Mouse (Mus musculus): Measurements from ENCODE around the gene Zfp282. TPM values are rescaled to one million over a fixed set of nuclear protein-coding genes. Genes with fewer than 3 reads are reported as not detected.

Zfp282 gene
- total and polyA plus RNA-seq, 2 experiments from 2014 or later, result 15.5 to 43.8 TPM

DNA sequence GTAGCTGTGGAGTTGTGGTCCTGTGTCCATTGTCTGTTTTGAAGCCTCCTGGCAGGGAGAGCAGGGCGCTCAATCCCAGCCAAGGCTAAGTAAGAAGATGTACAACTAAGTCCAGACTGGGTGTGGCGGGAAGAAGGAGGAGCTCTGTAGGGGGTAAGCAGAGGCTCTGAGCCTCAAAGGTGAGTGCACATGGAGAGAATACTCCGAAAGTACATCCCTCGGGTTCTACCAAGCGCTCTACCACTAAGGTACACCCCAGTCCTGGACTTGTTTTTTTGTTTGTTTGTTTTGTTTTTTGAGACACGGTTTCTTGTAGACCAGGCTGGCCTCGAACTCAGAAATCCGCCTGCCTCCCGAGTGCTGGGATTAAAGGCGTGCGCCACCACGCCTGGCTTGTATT, 65.5 kb downstream of the Zfp282 start:
- TF ChIP-seq CTCF (IDR thresholded peaks at IDR 0.05; ENCODE audit: low read depth), result no peak
- H3K4me3 ChIP-seq (ENCODE audit: low read length), result peak overlapping the region; percentile 35
- ATAC-seq, result peak; percentile 2; the same call in 1 of the 2 replicates
- peak overlapping the region; percentile 69 for H3K4me2 ChIP-seq (ENCODE audit: low read depth, low read length)
- no peaks in the 10 kb centered on the region for H3K27me3 ChIP-seq (ENCODE audit: insufficient read depth, low read length)
- no peaks in the 10 kb centered on the region for H3K9me3 ChIP-seq (ENCODE audit: low read length)
- 46% methylated on average over 12 of the region's 12 CpGs for WGBS
- H3K27ac ChIP-seq, result no peak overlapping the region
- DNase-seq (ENCODE audit: low spot score), result no peak
- H3K9ac ChIP-seq (replicated peaks; ENCODE audit: low read length), result no peak overlapping the region
- no peaks in the 10 kb centered on the region; the same call in 1 of the 2 replicates for H3K36me3 ChIP-seq (ENCODE audit: insufficient read depth, low read length)
- H3K4me1 ChIP-seq (ENCODE audit: insufficient read depth, low read length), result peaks cover 9% of the 10 kb centered on the region

GRCm38 (mm10) chr6:47943021-47943691, 66.2 kb downstream of the Zfp282 start:
- H3K4me3 ChIP-seq (ENCODE audit: low read length), result peak overlapping the region; percentile 35
- TF ChIP-seq CTCF (IDR thresholded peaks at IDR 0.05; ENCODE audit: low read depth), result peak; percentile 24
- H3K4me2 ChIP-seq (ENCODE audit: low read depth, low read length), result peak overlapping the region; percentile 69
- peak; percentile 61 for DNase-seq (ENCODE audit: low spot score)
- H3K27me3 ChIP-seq (ENCODE audit: insufficient read depth, low read length), result no peaks in the 10 kb centered on the region
- H3K27ac ChIP-seq, result peak overlapping the region; percentile 60
- WGBS, result 7% methylated on average over 64 of the region's 64 CpGs
- peak; percentile 91 for ATAC-seq
- no peaks in the 10 kb centered on the region for H3K9me3 ChIP-seq (ENCODE audit: low read length)
- H3K36me3 ChIP-seq (ENCODE audit: insufficient read depth, low read length), result no peaks in the 10 kb centered on the region; the same call in 1 of the 2 replicates
- H3K4me1 ChIP-seq (ENCODE audit: insufficient read depth, low read length), result peaks cover 9% of the 10 kb centered on the region
- peak overlapping the region; percentile 63 for H3K9ac ChIP-seq (replicated peaks; ENCODE audit: low read length)

DNA sequence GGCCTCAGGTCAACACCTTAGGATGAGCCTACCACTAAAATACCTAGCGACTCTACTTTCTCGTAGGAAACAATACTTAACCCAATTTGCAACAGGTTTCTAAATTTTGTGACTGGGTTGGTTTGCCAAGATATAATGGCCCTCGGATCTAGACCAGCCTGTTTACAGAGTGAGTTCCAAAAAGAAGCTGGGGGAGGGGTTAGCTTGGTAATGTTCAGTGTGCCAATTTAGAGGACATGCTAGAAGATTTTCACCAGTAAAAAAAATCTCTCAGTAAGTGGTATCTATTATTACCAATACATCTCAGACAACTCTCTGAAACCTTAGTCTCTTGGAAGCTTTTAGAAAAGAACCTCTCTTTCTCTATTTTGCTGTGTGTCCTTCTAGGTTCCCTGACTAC, 66.7 kb downstream of the Zfp282 start:
- H3K4me3 ChIP-seq (ENCODE audit: low read length), result peak overlapping the region; percentile 35
- H3K27ac ChIP-seq, result no peak overlapping the region
- WGBS, result 83% methylated on average over 3 of the region's 3 CpGs
- H3K9me3 ChIP-seq (ENCODE audit: low read length), result no peaks in the 10 kb centered on the region
- H3K4me1 ChIP-seq (ENCODE audit: insufficient read depth, low read length), result peaks cover 9% of the 10 kb centered on the region
- DNase-seq (ENCODE audit: low spot score) (no peak), ATAC-seq (peak; percentile 12; the same call in 1 of the 2 replicates)
- no peaks in the 10 kb centered on the region for H3K27me3 ChIP-seq (ENCODE audit: insufficient read depth, low read length)
- peak overlapping the region; percentile 69 for H3K4me2 ChIP-seq (ENCODE audit: low read depth, low read length)
- no peak for TF ChIP-seq CTCF (IDR thresholded peaks at IDR 0.05; ENCODE audit: low read depth)
- no peaks in the 10 kb centered on the region; the same call in 1 of the 2 replicates for H3K36me3 ChIP-seq (ENCODE audit: insufficient read depth, low read length)
- peak overlapping the region; percentile 63 for H3K9ac ChIP-seq (replicated peaks; ENCODE audit: low read length)

DNA sequence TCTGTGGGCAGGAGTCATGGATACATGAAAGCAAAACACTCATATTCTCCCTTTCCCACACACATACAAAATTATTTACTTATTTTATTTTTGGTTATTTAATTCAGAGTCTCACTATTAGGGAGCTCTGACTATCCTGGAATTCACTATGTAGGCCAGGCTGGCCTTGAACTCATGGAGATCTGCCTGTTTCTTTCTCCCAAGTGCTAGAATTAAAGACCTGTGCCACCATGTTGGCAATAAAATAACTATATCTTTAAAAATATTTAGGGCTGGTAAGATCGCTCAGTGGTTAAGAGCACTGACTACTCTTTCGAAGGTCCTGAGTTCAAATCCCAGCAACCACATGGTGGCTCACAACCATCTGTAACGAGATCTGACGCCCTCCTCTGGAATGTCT, 70.4 kb downstream of the Zfp282 start:
- Histone ChIP-seq H3K4me2 (ENCODE audit: low read depth, low read length) (no peak overlapping the region), H3K4me1 (ENCODE audit: insufficient read depth, low read length) (peaks cover 9% of the 10 kb centered on the region), H3K9ac (replicated peaks; ENCODE audit: low read length) (no peak overlapping the region), H3K27me3 (ENCODE audit: insufficient read depth, low read length) (no peaks in the 10 kb centered on the region), H3K36me3 (ENCODE audit: insufficient read depth, low read length) (no peaks in the 10 kb centered on the region; the same call in 1 of the 2 replicates), H3K27ac (no peak overlapping the region), H3K9me3 (ENCODE audit: low read length) (no peaks in the 10 kb centered on the region), H3K4me3 (ENCODE audit: low read length) (no peak overlapping the region)
- WGBS, result 96% methylated on average over 4 of the region's 4 CpGs
- DNase-seq (ENCODE audit: low spot score) (no peak), ATAC-seq (no peak)
- TF ChIP-seq CTCF (IDR thresholded peaks at IDR 0.05; ENCODE audit: low read depth), result no peak

GRCm38 (mm10) chr6:47953191-47953726, 76.3 kb downstream of the Zfp282 start, which contains the start of gene Zfp956:
Gene Zfp956 (plus strand): TSS chr6:47953390.
- Histone ChIP-seq H3K9ac (replicated peaks; ENCODE audit: low read length) (peak within 1 kb of the TSS; percentile 73), H3K4me1 (ENCODE audit: insufficient read depth, low read length) (peaks cover 20% of the 10 kb centered on the region), H3K4me2 (ENCODE audit: low read depth, low read length) (peak within 1 kb of the TSS; percentile 94), H3K4me3 (ENCODE audit: low read length) (peak within 1 kb of the TSS; percentile 68), H3K27ac (peak within 1 kb of the TSS; percentile 91), H3K9me3 (ENCODE audit: low read length) (no peaks in the 10 kb centered on the region), H3K36me3 (ENCODE audit: insufficient read depth, low read length) (peaks cover 16% of the 10 kb centered on the region), H3K27me3 (ENCODE audit: insufficient read depth, low read length) (no peaks in the 10 kb centered on the region)
- DNase-seq (ENCODE audit: low spot score) (peak; percentile 96), ATAC-seq (peak; percentile 99)
- under 1% methylated on average over 31 of the region's 31 CpGs for WGBS
- TF ChIP-seq CTCF (IDR thresholded peaks at IDR 0.05; ENCODE audit: low read depth), result no peak; the same call in 1 of the 2 replicates

- DNase-seq (ENCODE audit: low spot score) (no peak), ATAC-seq (no peak)
- peak overlapping the region; percentile 94 for H3K4me2 ChIP-seq (ENCODE audit: low read depth, low read length)
- no peak overlapping the region for H3K9ac ChIP-seq (replicated peaks; ENCODE audit: low read length)
- TF ChIP-seq CTCF (IDR thresholded peaks at IDR 0.05; ENCODE audit: low read depth), result no peak
- peaks cover 16% of the 10 kb centered on the region for H3K36me3 ChIP-seq (ENCODE audit: insufficient read depth, low read length)
- H3K4me3 ChIP-seq (ENCODE audit: low read length), result peak overlapping the region; percentile 68
- no peak overlapping the region for H3K27ac ChIP-seq
- peaks cover 20% of the 10 kb centered on the region for H3K4me1 ChIP-seq (ENCODE audit: insufficient read depth, low read length)
- H3K9me3 ChIP-seq (ENCODE audit: low read length), result no peaks in the 10 kb centered on the region
- no peaks in the 10 kb centered on the region for H3K27me3 ChIP-seq (ENCODE audit: insufficient read depth, low read length)
- WGBS, result 92% methylated on average over 3 of the region's 3 CpGs
Observed at GRCm38 (mm10) chr6:47954425-47954824, 77.4 kb downstream of the Zfp282 start.

GRCm38 (mm10) chr6:47957816-47958215, 80.8 kb downstream of the Zfp282 start:
- H3K4me2 ChIP-seq (ENCODE audit: low read depth, low read length), result no peak overlapping the region
- TF ChIP-seq CTCF (IDR thresholded peaks at IDR 0.05; ENCODE audit: low read depth), result no peak
- H3K9me3 ChIP-seq (ENCODE audit: low read length), result no peaks in the 10 kb centered on the region
- H3K4me3 ChIP-seq (ENCODE audit: low read length), result no peak overlapping the region
- H3K27me3 ChIP-seq (ENCODE audit: insufficient read depth, low read length), result no peaks in the 10 kb centered on the region
- H3K27ac ChIP-seq, result no peak overlapping the region
- peaks cover 32% of the 10 kb centered on the region for H3K36me3 ChIP-seq (ENCODE audit: insufficient read depth, low read length)
- ATAC-seq (no peak), DNase-seq (ENCODE audit: low spot score) (no peak)
- H3K9ac ChIP-seq (replicated peaks; ENCODE audit: low read length), result no peak overlapping the region
- H3K4me1 ChIP-seq (ENCODE audit: insufficient read depth, low read length), result peaks cover 17% of the 10 kb centered on the region

Other genes starting within 250 kb of the Zfp282 start
- gene Pdia4, start 63.8 kb upstream of the Zfp282 start, total RNA-seq (2014; rRNA removed), result 75.0 and 100 TPM in 2 replicates
- 90.0 and 93.4 TPM in 2 replicates for gene Pdia4, start 63.8 kb upstream of the Zfp282 start, polyA plus RNA-seq (2015; fragmentation: Nextera tagmentation; extraction: Ambion mirVana)
- 16.6 and 17.7 TPM in 2 replicates for gene Zfp786, start 46.3 kb upstream of the Zfp282 start, total RNA-seq (2014; rRNA removed)
- gene Zfp786, start 46.3 kb upstream of the Zfp282 start, polyA plus RNA-seq (2015; fragmentation: Nextera tagmentation; extraction: Ambion mirVana), result 6.3 and 6.6 TPM in 2 replicates
- 24.2 and 25.1 TPM in 2 replicates for gene Zfp398, start 41.5 kb upstream of the Zfp282 start, total RNA-seq (2014; rRNA removed)
- 12.6 and 13.0 TPM in 2 replicates for gene Zfp398, start 41.5 kb upstream of the Zfp282 start, polyA plus RNA-seq (2015; fragmentation: Nextera tagmentation; extraction: Ambion mirVana)
- gene Zfp212, start 43.3 kb downstream of the Zfp282 start, total RNA-seq (2014; rRNA removed), result 15.3 and 17.0 TPM in 2 replicates
- gene Zfp212, start 43.3 kb downstream of the Zfp282 start, polyA plus RNA-seq (2015; fragmentation: Nextera tagmentation; extraction: Ambion mirVana), result 19.6 and 20.3 TPM in 2 replicates
- 30.6 and 32.0 TPM in 2 replicates for gene Zfp956, start 76.2 kb downstream of the Zfp282 start, total RNA-seq (2014; rRNA removed)
- 21.0 and 21.3 TPM in 2 replicates for gene Zfp956, start 76.2 kb downstream of the Zfp282 start, polyA plus RNA-seq (2015; fragmentation: Nextera tagmentation; extraction: Ambion mirVana)
- gene Zfp777, start 171.7 kb downstream of the Zfp282 start, total RNA-seq (2014; rRNA removed), result 33.6 and 47.7 TPM in 2 replicates
- gene Zfp777, start 171.7 kb downstream of the Zfp282 start, polyA plus RNA-seq (2015; fragmentation: Nextera tagmentation; extraction: Ambion mirVana), result 15.4 and 16.2 TPM in 2 replicates
- 34.3 and 35.9 TPM in 2 replicates for gene Zfp746, start 209.4 kb downstream of the Zfp282 start, total RNA-seq (2014; rRNA removed)
- gene Zfp746, start 209.4 kb downstream of the Zfp282 start, polyA plus RNA-seq (2015; fragmentation: Nextera tagmentation; extraction: Ambion mirVana), result 15.3 and 16.4 TPM in 2 replicates